Mouse (Mus musculus): Measurements from ENCODE around the gene Gm5737.

Gene Gm5737

DNA sequence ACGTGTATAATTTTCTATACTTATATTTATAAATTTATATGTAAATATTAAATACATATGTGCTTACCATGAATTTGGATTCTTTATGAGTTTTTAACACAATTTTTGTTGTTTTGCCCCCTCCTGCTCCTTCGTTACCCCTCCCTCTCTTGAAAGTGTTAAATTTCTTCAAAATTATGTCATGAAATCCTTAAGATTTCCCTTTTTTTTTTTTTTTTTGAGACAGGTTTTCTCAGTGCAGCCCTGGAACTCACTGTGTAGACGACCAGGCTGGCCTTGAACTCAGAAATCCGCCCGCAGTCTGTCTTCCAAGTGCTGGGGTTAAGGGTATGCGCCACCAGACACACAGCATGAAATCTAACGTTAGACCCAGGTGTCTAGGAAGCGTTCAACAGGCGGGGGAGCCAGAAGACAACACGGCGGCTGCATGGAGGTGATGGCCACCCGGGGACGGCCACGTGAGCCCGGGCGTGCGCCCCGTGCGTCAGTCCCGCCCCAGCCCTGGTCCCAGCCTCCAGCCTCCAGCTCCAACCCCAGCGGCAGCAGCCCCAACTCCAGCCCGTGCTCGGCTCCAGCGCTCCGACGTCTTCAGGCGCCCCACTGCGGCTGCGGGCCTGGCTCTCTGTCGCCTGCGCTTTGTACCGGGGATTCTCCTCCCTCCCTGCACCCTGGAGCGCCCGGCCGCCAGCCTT, 30.3 kb downstream of the Gm5737 start, which contains the start of gene Eef2k:
TSS of gene Eef2k (plus strand) at position 487 of the 692 bp plus-strand sequence.
- DNase-seq (ENCODE audit: low spot score in 2 of 2) = peak; percentile 88

- peak; percentile 86 to 91 for DNase-seq (ENCODE audit: low spot score in 2 of 2)
These were observed 31.0 kb downstream of the Gm5737 start for GRCm38 (mm10) chr7:120843037-120843621.

DNA sequence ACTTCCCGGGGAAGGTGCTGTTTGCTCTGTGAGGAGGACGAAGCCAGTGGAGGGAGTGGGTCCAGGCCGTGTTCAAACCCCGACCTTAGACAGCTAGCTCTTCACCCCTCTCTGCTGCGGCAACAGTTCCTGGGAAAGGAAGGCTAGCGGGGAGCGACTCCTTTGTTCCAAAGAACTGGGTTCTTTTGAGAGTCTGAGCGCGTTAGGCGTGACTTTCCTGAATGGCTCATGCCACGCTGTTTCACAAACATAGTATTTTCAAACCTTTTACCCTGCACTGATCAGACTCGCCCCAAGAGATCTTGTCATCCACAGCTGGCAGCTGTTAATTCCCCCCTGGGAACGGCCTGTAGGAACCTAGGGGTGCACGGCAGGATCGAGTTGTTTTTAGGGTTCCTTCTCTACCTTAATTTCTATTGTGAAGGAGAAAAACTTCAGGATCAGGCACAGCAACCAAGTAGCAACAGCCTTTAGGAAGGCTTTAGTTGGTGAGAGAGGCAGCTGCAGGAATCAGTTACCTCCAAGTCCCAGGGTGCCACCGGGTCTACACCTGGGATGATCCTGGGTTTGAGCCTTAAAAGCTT, 31.8 kb downstream of the Gm5737 start:
- DNase-seq (ENCODE audit: low spot score in 2 of 2) = peak in 1 of 2 experiments; percentile 26

DNA sequence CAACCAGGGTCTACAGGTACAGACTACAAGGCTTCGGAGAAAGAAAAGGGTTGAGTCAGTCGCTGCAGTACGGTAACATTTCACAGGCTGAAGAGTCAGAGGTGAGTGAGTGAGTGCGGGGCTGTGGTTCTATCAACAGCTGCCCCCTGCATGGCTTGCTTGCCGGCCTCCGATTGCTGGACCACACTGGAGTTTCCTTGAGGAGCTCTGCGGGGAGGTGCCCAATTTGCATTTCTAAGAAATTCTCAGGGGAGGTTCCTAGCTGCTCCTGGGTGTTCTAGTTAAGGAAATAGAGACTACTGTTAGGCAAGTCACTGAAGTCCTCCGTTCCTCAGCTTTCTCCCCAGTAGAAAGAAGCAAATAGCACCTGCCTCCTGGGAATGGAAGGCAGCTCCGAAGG, 32.5 kb downstream of the Gm5737 start:
- DNase-seq (ENCODE audit: low spot score in 2 of 2) = no peak

GRCm38 (mm10) chr7:120848831-120849512, 36.8 kb downstream of the Gm5737 start:
- DNase-seq (ENCODE audit: low spot score in 2 of 2) = no peak

- no peak for DNase-seq (ENCODE audit: low spot score in 2 of 2)
These were observed 38.0 kb downstream of the Gm5737 start for GRCm38 (mm10) chr7:120850165-120850564.

DNA sequence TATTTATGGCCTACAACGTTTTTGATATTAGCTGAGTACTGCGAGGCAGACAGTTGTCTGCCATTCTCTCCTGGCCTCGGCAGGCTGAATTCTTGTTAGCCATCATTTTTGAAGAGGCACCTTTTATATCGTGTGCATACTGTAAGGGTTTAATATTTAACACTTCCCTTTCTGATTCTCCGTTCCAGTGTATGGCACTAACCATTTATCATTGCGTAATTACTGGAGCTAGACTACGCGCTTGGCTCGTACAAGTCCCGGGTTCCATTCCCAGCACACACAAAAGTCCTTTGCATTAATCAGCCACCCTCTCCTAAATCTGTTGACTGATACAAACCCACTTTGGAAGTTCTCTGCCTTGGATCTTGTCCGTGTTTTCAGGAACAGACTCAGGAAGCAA, 47.7 kb downstream of the Gm5737 start:
- no peak for DNase-seq (ENCODE audit: low spot score in 2 of 2)

DNA sequence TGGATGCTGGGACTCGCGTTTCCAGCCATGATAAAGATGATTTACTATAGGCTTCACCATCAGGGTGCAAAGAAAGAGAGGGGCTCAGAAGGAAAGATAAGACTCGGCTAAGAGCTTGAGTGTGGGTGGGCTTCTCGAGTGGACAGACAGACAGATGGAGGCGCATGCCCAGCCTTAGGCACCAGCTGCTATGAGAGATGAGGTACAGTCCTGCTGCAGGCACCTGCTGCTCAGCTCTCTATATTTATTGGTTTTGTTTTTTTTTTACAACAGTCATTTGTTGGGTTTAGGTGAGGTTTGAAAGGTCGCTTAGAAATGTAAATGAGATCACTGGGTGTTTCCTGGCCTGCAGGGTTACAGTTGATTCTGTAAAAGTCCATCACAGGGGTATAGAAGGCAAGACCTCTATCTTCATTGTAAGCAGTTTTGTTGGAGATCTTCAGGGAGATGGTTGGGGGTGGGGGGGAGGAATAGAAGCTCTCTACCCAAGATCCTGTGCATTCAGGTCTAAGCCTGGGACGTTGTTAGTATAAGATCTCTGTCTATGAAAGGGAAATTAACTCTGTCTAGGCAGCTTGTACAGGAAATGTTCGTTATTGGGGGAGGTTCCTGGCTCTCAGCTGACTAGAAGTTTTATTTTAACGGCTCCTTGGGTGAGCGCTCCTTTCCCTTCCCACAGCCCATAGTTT, 48.8 kb downstream of the Gm5737 start:
- no peak for DNase-seq (ENCODE audit: low spot score in 2 of 2)

- DNase-seq (ENCODE audit: low spot score in 2 of 2) = no peak
These were observed 49.4 kb downstream of the Gm5737 start for GRCm38 (mm10) chr7:120861488-120862047.

DNA sequence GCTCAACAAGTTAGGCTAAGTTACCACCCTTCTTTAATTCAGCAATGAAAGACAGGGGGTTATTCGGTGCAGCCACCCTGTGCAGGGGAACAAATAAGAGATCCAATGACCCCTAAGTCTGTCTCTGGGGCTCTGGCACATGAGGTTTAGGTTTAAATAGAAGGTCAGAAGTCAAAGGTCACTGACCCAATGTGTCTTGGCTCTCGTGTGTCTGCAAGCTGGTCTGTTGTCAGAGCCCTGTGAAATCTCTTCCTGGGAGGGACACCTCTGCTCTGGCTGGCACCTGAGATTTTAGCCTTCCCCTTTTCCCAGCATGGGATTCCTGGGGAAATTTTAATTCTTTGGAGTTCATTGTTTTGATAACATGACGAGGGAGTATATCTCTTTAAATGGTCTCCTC, 50.0 kb downstream of the Gm5737 start:
- DNase-seq (ENCODE audit: low spot score in 2 of 2) = no peak

GRCm38 (mm10) chr7:120862626-120863025, 50.5 kb downstream of the Gm5737 start:
- DNase-seq (ENCODE audit: low spot score in 2 of 2) = no peak

DNA sequence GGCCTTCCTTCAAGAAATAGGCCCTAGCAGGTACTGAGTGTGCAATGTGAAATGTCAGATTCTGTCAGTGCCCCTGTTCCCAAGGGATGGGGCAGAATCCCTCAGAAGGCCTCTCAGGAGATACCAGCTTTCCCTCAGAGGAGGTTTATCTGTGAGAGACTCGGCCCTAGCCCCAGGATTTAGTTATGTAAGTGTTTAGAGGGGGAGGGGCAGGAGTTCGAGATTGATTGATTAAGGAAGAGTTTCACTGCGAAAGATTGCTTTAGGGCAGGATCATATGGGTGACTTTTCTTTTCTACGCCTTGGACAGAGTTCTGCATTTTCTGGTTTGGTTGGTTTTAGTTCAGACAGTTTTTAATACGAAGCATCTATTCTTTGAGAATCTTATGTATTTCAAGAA, 51.3 kb downstream of the Gm5737 start:
- no peak for DNase-seq (ENCODE audit: low spot score in 2 of 2)

DNA sequence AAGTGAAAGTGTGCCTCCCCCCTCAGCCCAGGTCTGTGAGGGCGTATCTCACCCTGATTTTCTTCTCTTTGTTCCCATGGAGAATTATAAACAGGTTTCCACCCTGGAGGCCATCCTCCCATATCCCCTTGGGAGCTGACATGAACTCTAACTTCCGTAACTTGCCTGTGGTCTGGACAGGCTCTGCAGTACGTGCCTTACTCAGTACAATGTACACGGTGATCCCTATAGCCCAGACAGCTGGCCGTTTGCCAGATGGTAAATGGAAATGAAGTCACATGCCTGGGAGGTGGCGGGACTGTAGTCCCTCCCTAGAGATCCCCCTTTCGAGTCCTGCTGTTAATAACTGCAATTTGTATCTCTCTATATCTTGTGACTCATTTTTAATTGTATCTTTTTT, 52.9 kb downstream of the Gm5737 start:
- DNase-seq (ENCODE audit: low spot score in 2 of 2) = no peak

- DNase-seq (ENCODE audit: low spot score in 2 of 2) = no peak
These were observed 53.7 kb downstream of the Gm5737 start for GRCm38 (mm10) chr7:120865832-120866231.

GRCm38 (mm10) chr7:120866684-120867083, 54.5 kb downstream of the Gm5737 start:
- no peak for DNase-seq (ENCODE audit: low spot score in 2 of 2)

GRCm38 (mm10) chr7:120867720-120868119, 55.6 kb downstream of the Gm5737 start:
- DNase-seq (ENCODE audit: low spot score in 2 of 2) = no peak

GRCm38 (mm10) chr7:120869883-120870282, 57.7 kb downstream of the Gm5737 start:
- peak in 1 of 2 experiments; percentile 24 for DNase-seq (ENCODE audit: low spot score in 2 of 2)

DNA sequence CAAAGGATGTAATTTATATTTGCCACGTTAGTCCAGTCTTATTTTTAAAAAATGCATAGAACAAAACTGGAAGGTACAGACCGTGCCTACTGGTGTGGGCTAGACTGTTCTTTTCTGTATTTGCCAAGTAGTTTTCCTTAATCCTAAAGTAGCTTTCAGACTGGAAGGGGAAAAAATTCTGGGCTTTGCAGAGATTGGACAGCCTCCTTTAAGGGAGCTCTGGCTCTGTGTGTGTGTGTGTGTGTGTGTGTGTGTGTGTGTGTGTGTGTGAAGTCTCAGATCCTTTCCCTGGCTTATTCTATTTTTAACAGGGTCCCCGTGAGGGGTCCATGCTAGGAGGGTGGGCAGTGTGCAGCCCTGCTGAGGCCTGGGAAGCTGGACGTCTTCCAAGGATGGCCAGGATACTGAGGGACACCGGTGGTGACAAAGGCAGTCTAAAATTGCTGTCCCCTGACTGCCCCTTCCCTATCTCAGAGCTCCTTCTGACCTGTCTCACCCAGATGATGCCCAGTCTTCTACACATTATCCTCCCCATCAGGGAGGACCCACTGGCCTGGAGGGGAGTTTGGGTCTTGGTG, 58.4 kb downstream of the Gm5737 start:
- peak in 1 of 2 experiments; percentile 8 for DNase-seq (ENCODE audit: low spot score in 2 of 2)

DNA sequence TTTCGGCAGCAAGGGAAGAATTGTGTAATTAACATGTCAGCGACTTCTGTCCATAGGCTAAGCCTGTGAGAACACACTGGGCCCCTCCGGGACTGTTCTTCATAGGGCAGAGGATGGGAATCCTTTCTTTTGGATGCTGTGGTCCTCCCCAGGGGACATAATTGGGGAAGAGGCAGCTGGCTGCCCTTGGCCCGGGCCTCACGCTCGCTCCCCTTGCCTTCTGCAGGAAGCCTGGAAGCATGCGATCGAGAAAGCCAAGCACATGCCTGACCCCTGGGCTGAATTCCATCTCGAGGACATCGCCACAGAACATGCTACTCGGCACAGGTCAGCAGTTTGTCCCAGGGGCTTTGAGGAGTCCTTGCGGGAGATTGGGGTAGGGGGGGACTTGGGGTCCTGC, 60.9 kb downstream of the Gm5737 start:
- DNase-seq (ENCODE audit: low spot score in 2 of 2) = no peak

- DNase-seq (ENCODE audit: low spot score in 2 of 2) = no peak
These were observed 61.9 kb downstream of the Gm5737 start for GRCm38 (mm10) chr7:120874021-120874420.
